Mouse (Mus musculus) midbrain, embryonic 13.5 days (tissue): ENCODE data around the gene Abca9. TPM values are rescaled to one million over a fixed set of nuclear protein-coding genes. Genes with fewer than 3 reads are reported as not detected.

Experiments used
- ATAC-seq: fragments of 200-750 bp; cut with Nextera tagmentation; 2 replicates; pipeline ENCODE4 v1.8.0; 2017; ENCODE audit warnings: mild to moderate bottlenecking, moderate TSS enrichment, moderate library complexity
- H3K27ac ChIP-seq: fragments of 300-500 bp; sonication (generic); 2 replicates; pipeline ENCODE4 v1.5.1; 2015; ENCODE audit warnings: inconsistent platforms, mild to moderate bottlenecking, moderate library complexity
- H3K27me3 ChIP-seq: fragments of 300-500 bp; sonication (generic); 2 replicates; pipeline ENCODE4 v1.6.1; 2015; ENCODE audit warnings: mild to moderate bottlenecking, inconsistent platforms
- H3K36me3 ChIP-seq: fragments of 300-500 bp; sonication (generic); 2 replicates; pipeline ENCODE4 v1.6.1; 2015; ENCODE audit warnings: mild to moderate bottlenecking, inconsistent platforms
- H3K4me1 ChIP-seq: fragments of 300-500 bp; sonication (generic); replicated peaks from 2 replicates; pipeline ENCODE4 v1.6.1; 2015; ENCODE audit warnings: inconsistent platforms
- H3K4me2 ChIP-seq: fragments of 300-500 bp; sonication (generic); replicated peaks from 2 replicates; pipeline ENCODE4 v1.6.1; 2015; ENCODE audit warnings: moderate library complexity, mild to moderate bottlenecking, inconsistent platforms
- H3K4me3 ChIP-seq: fragments of 300-500 bp; sonication (generic); replicated peaks from 2 replicates; pipeline ENCODE4 v1.5.1; 2015; ENCODE audit warnings: mild to moderate bottlenecking, inconsistent platforms
- H3K9ac ChIP-seq: fragments of 300-500 bp; sonication (generic); replicated peaks from 2 replicates; pipeline ENCODE4 v1.6.1; 2015; ENCODE audit warnings: mild to moderate bottlenecking, inconsistent platforms
- H3K9me3 ChIP-seq: fragments of 300-500 bp; sonication (generic); 2 replicates; pipeline ENCODE4 v1.6.1; 2016; ENCODE audit warnings: mild to moderate bottlenecking, inconsistent platforms
- WGBS: fragments of 180-500 bp; shearing (Covaris S2); methylation state at CpG from one replicate; pipeline ENCODE4 v1.1.7; 2015; 5-methylcytosine and 5-hydroxymethylcytosine counted together
- polyA plus RNA-seq: library from polyadenylated mRNA; unstranded; fragments of >200 nt; fragmentation: Nextera tagmentation; extraction: Ambion mirVana; gene quantifications from 2 replicates; pipeline ENCODE4 v1.2.1, GENCODE M21; 2015

Gene Abca9
- polyA plus RNA-seq, 1 experiment from 2014 or later: 3.0 TPM

DNA sequence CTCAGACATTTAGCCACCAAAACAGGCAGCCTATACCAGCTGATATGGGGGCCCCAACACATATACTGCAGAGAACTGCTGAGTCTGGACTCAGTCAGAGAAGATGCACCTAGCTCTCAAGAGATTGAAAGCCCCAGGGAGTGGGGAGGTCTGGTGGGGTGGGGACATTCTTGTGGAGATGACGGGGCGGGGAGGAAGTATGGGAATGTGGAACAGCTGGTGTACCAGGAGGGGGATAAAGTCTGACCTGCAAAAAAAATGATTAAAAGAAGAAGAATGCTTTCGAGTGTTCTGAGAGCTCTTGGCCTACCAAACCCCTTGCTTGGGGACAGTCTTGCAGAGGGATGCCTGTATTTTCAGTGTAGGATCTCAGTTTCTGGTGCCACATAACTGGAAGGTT, 114.3 kb downstream of the Abca9 start:
- ATAC-seq: no peak
- Histone ChIP-seq H3K4me3 (no peak overlapping the region), H3K9me3 (no peaks in the 10 kb centered on the region), H3K4me1 (no peaks in the 10 kb centered on the region), H3K4me2 (no peak overlapping the region), H3K9ac (no peak overlapping the region), H3K27me3 (no peaks in the 10 kb centered on the region), H3K36me3 (no peaks in the 10 kb centered on the region), H3K27ac (no peak overlapping the region)
- WGBS: 89% methylated on average over 3 of the region's 3 CpGs

Other genes starting within 250 kb of the Abca9 start
- 0.97 and 1.1 TPM in 2 replicates for gene Abca8b, start 172.4 kb downstream of the Abca9 start, polyA plus RNA-seq
- 0.24 and 0.31 TPM in 2 replicates for gene Abca8a, start 72.2 kb downstream of the Abca9 start, polyA plus RNA-seq
- gene Abca6, start 83.6 kb upstream of the Abca9 start, polyA plus RNA-seq: 0.09 and 0.13 TPM in 2 replicates
- gene Abca5, start 169.5 kb upstream of the Abca9 start, polyA plus RNA-seq: 5.5 and 5.6 TPM in 2 replicates
- 22.9 and 24.9 TPM in 2 replicates for gene Map2k6, start 230.9 kb upstream of the Abca9 start, polyA plus RNA-seq